Mouse (Mus musculus) spleen, adult 2 months (tissue): ENCODE measurements at regions not wholly inside any gene's neighbourhood (a gene's known extent, or its start where the extent isn't known, plus 50 kb on each side); places are given as distances from the start of the nearest gene placed in this dataset.

Experiments
- CTCF ChIP-seq: fragments of 200-500 bp; IDR thresholded peaks from 2 replicates; pipeline ENCODE4 v1.5.1; 2011; ENCODE audit warnings: mild to moderate bottlenecking, inconsistent platforms; ENCODE audit not compliant: insufficient read depth, insufficient read length, insufficient replicate concordance; ENCODE audit errors: extremely low read depth
- POLR2A ChIP-seq: fragments of 200-500 bp; IDR thresholded peaks from 2 replicates; pipeline ENCODE4 v1.6.1; 2011; ENCODE audit warnings: low read depth, low read length, inconsistent platforms

DNA sequence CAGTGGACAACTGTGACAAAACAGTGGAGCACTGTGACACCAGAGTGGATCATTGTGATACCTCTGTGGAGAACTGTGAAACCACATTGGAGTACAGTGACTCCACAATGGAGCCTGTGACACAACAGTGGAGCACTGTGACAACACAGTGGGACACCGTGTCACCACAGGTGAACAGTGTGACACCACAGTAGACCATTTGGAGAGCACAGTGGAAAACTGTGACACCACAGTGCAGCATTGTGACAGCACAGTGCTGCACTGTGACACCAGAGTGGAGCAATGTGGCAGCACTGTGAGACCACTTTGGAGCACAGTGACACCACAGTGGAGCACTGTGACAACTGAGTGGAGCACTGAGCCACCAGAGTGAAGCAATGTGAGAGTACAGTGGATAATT lies 111.7 kb upstream of the Vmn1r2 start:
- TF ChIP-seq CTCF (no peak), POLR2A (no peak)
